Mouse (Mus musculus) thymus, adult 2 months (tissue): ENCODE results near the gene Gm5737. TPM values are rescaled to one million over a fixed set of nuclear protein-coding genes. Genes with fewer than 3 reads are reported as not detected.

Experiments used
- DNase-seq: peaks from one replicate; pipeline ENCODE4 v3.0.0; 2021
- H3K27ac ChIP-seq: fragments of 200-500 bp; 2 replicates; pipeline ENCODE4 v1.5.1; 2012; ENCODE audit warnings: low read length, control low read depth; ENCODE audit not compliant: control insufficient read depth, insufficient read depth
- H3K27me3 ChIP-seq: fragments of 200-500 bp; 2 replicates; pipeline ENCODE4 v1.6.1; 2012; ENCODE audit warnings: mild to moderate bottlenecking, low read length, moderate library complexity, mixed read lengths; ENCODE audit not compliant: control insufficient read depth, insufficient read depth
- H3K36me3 ChIP-seq: fragments of 200-500 bp; 2 replicates; pipeline ENCODE4 v1.6.1; 2012; ENCODE audit warnings: mild to moderate bottlenecking, low read length, moderate library complexity; ENCODE audit not compliant: control insufficient read depth, insufficient read depth
- H3K4me1 ChIP-seq: fragments of 200-500 bp; replicated peaks from 2 replicates; pipeline ENCODE4 v1.6.1; 2012; ENCODE audit warnings: low read length; ENCODE audit not compliant: control insufficient read depth, insufficient read depth
- H3K4me3 ChIP-seq: fragments of 200-500 bp; 2 replicates; pipeline ENCODE4 v1.5.1; 2012; ENCODE audit warnings: mild to moderate bottlenecking, low read length, control low read depth, moderate library complexity; ENCODE audit not compliant: control insufficient read depth, insufficient read depth
- CTCF ChIP-seq: fragments of 200-500 bp; IDR thresholded peaks from 2 replicates; pipeline ENCODE4 v1.5.1; 2012; ENCODE audit warnings: mild to moderate bottlenecking, control low read depth, low read length, moderate library complexity, borderline replicate concordance; ENCODE audit not compliant: control insufficient read depth, poor library complexity, insufficient read depth; ENCODE audit errors: extremely low read depth
- POLR2A ChIP-seq: fragments of 200-500 bp; IDR thresholded peaks from 2 replicates; pipeline ENCODE4 v1.6.1; 2012; ENCODE audit warnings: mild to moderate bottlenecking, low read length, control low read depth, moderate library complexity; ENCODE audit not compliant: control insufficient read depth, poor library complexity, insufficient read depth; ENCODE audit errors: extremely low read depth
- WGBS: fragments of 180-500 bp; shearing (Covaris S2); methylation state at CpG from one replicate; pipeline ENCODE4 v1.1.7; 2018; 5-methylcytosine and 5-hydroxymethylcytosine counted together
- polyA plus RNA-seq: library from polyadenylated mRNA; depleted of rRNA; stranded (reverse); fragments of >200 nt; gene quantifications from 2 replicates; pipeline ENCODE4 v1.2.3, GENCODE M21; 2012

Gene Gm5737
- polyA plus RNA-seq, 1 experiment = 0.08 TPM

- H3K27ac ChIP-seq = no peak overlapping the region
- H3K4me3 ChIP-seq = peak overlapping the region; percentile 63
- TF ChIP-seq CTCF (0 out of 2 replicates have a peak, but pooled peaks have one; percentile 17), POLR2A (no peak)
- no peaks in the 10 kb centered on the region; the same call in 1 of the 2 replicates for H3K27me3 ChIP-seq
- DNase-seq = peak; percentile 72
- no peaks in the 10 kb centered on the region for H3K36me3 ChIP-seq
- peaks cover 12% of the 10 kb centered on the region for H3K4me1 ChIP-seq
- 1% methylated on average over 46 of the region's 46 CpGs for WGBS
Observed at GRCm38 (mm10) chr7:120830431-120831381, 18.5 kb downstream of the Gm5737 start.

- H3K36me3 ChIP-seq = no peaks in the 10 kb centered on the region
- no peak for DNase-seq
- TF ChIP-seq CTCF = no peak
- TF ChIP-seq POLR2A = no peak
- H3K27ac ChIP-seq = no peak overlapping the region
- no peaks in the 10 kb centered on the region; the same call in 1 of the 2 replicates for H3K27me3 ChIP-seq
- WGBS = 13% methylated on average over 6 of the region's 6 CpGs
- H3K4me1 ChIP-seq = peaks cover 14% of the 10 kb centered on the region
- no peak overlapping the region; the same call in 1 of the 2 replicates for H3K4me3 ChIP-seq
Observed at GRCm38 (mm10) chr7:120834426-120834825, 22.3 kb downstream of the Gm5737 start.

GRCm38 (mm10) chr7:120834863-120835372, 22.8 kb downstream of the Gm5737 start:
- TF ChIP-seq CTCF (no peak), POLR2A (no peak)
- H3K4me1 ChIP-seq = peaks cover 14% of the 10 kb centered on the region
- WGBS = under 1% methylated on average over 14 of the region's 14 CpGs
- H3K36me3 ChIP-seq = no peaks in the 10 kb centered on the region
- peak overlapping the region; percentile 86 for H3K4me3 ChIP-seq
- peak overlapping the region; percentile 80 for H3K27ac ChIP-seq
- peak; percentile 74 for DNase-seq
- H3K27me3 ChIP-seq = no peaks in the 10 kb centered on the region

- Histone ChIP-seq H3K27me3 (no peaks in the 10 kb centered on the region), H3K27ac (no peak overlapping the region), H3K4me3 (peak overlapping the region; percentile 86), H3K4me1 (peaks cover 9% of the 10 kb centered on the region), H3K36me3 (no peaks in the 10 kb centered on the region)
- DNase-seq = peak; percentile 93
- 0 out of 2 replicates have a peak, but pooled peaks have one; percentile 10 for TF ChIP-seq POLR2A
- peak; percentile 99 for TF ChIP-seq CTCF
- WGBS = under 1% methylated on average over 41 of the region's 41 CpGs
Observed at GRCm38 (mm10) chr7:120835449-120836359, 23.5 kb downstream of the Gm5737 start.

GRCm38 (mm10) chr7:120836361-120836760, 24.2 kb downstream of the Gm5737 start:
- peaks cover 6% of the 10 kb centered on the region for H3K4me1 ChIP-seq
- DNase-seq = no peak
- TF ChIP-seq POLR2A (no peak), CTCF (no peak)
- H3K36me3 ChIP-seq = no peaks in the 10 kb centered on the region
- no peaks in the 10 kb centered on the region for H3K27me3 ChIP-seq
- no peak overlapping the region; the same call in 1 of the 2 replicates for H3K4me3 ChIP-seq
- 15% methylated on average over 12 of the region's 12 CpGs for WGBS
- H3K27ac ChIP-seq = no peak overlapping the region

GRCm38 (mm10) chr7:120838436-120839160, 26.4 kb downstream of the Gm5737 start:
- 74% methylated on average over 5 of the region's 5 CpGs for WGBS

More at GRCm38 (mm10) chr7:120838436-120839160, 26.4 kb downstream of the Gm5737 start:
- no peaks in the 10 kb centered on the region for H3K36me3 ChIP-seq
- H3K4me3 ChIP-seq = no peak overlapping the region
- no peak for TF ChIP-seq CTCF
- H3K27me3 ChIP-seq = no peaks in the 10 kb centered on the region
- no peak for DNase-seq
- no peak overlapping the region for H3K27ac ChIP-seq
- peaks cover 5% of the 10 kb centered on the region for H3K4me1 ChIP-seq
